Mouse (Mus musculus) lung, postnatal 4 days (tissue): Measurements from ENCODE around the gene Gm45837.

ENCODE experiments used
- DNase-seq, 2 experiments: peaks; one replicate each; pipeline ENCODE4 v3.0.0; 2021

Gm45837 gene

GRCm38 (mm10) chr7:101449855-101450254, 39.2 kb downstream of the Gm45837 start:
- DNase-seq = no peak

GRCm38 (mm10) chr7:101450422-101451401, 40.0 kb downstream of the Gm45837 start:
- DNase-seq = peak; percentile 84 to 91

GRCm38 (mm10) chr7:101452669-101453068, 42.0 kb downstream of the Gm45837 start:
- no peak for DNase-seq

GRCm38 (mm10) chr7:101453296-101453695, 42.6 kb downstream of the Gm45837 start:
- DNase-seq = no peak

- peak; percentile 41 to 58 for DNase-seq
Measured at GRCm38 (mm10) chr7:101453725-101454124, 43.0 kb downstream of the Gm45837 start.

GRCm38 (mm10) chr7:101454479-101454878, 43.8 kb downstream of the Gm45837 start:
- DNase-seq = no peak

- no peak for DNase-seq
Measured at GRCm38 (mm10) chr7:101455141-101455540, 44.5 kb downstream of the Gm45837 start.

GRCm38 (mm10) chr7:101456318-101456717, 45.6 kb downstream of the Gm45837 start:
- DNase-seq = no peak

- DNase-seq = peak in 1 of 2 experiments; percentile 53
Measured at GRCm38 (mm10) chr7:101456789-101457188, 46.1 kb downstream of the Gm45837 start.

GRCm38 (mm10) chr7:101457283-101457682, 46.6 kb downstream of the Gm45837 start:
- DNase-seq = no peak

GRCm38 (mm10) chr7:101457801-101458200, 47.1 kb downstream of the Gm45837 start:
- DNase-seq = peak in 1 of 2 experiments; percentile 43

- DNase-seq = no peak
Measured at GRCm38 (mm10) chr7:101458278-101458781, 47.6 kb downstream of the Gm45837 start.

GRCm38 (mm10) chr7:101459305-101459813, 48.7 kb downstream of the Gm45837 start:
- DNase-seq = no peak

- peak in 1 of 2 experiments; percentile 39 for DNase-seq
Measured at GRCm38 (mm10) chr7:101459923-101460607, 49.4 kb downstream of the Gm45837 start.

- DNase-seq = peak in 1 of 2 experiments; percentile 44
Measured at GRCm38 (mm10) chr7:101460608-101460957, 49.9 kb downstream of the Gm45837 start.

- DNase-seq = no peak
Measured at GRCm38 (mm10) chr7:101461571-101461970, 50.9 kb downstream of the Gm45837 start.

- DNase-seq = peak in 1 of 2 experiments; percentile 53
Measured at GRCm38 (mm10) chr7:101462327-101463068, 51.8 kb downstream of the Gm45837 start.

- DNase-seq = no peak
Measured at GRCm38 (mm10) chr7:101463665-101464271, 53.1 kb downstream of the Gm45837 start.

GRCm38 (mm10) chr7:101464927-101465326, 54.2 kb downstream of the Gm45837 start:
- DNase-seq = peak in 1 of 2 experiments; percentile 34

- peak; percentile 69 to 80 for DNase-seq
Measured at GRCm38 (mm10) chr7:101465392-101465791, 54.7 kb downstream of the Gm45837 start.

GRCm38 (mm10) chr7:101465850-101466580, 55.3 kb downstream of the Gm45837 start:
- peak; percentile 55 to 64 for DNase-seq
